Mouse (Mus musculus) lung, adult 2 months (tissue): ENCODE measurements around the gene Camta1.

Experiments used
- CTCF ChIP-seq: fragments of 200-500 bp; IDR thresholded peaks from 2 replicates; pipeline ENCODE4 v1.5.1; 2011; ENCODE audit warnings: mild to moderate bottlenecking, low read length, control low read depth; ENCODE audit not compliant: insufficient read depth
- POLR2A ChIP-seq: fragments of 200-500 bp; IDR thresholded peaks from 2 replicates; pipeline ENCODE4 v1.6.1; 2011; ENCODE audit warnings: low read depth, mild to moderate bottlenecking, control low read depth, low read length, borderline replicate concordance; ENCODE audit errors: extremely low read depth

GRCm38 (mm10) chr4:151780511-151780910 lies 81.2 kb downstream of the Camta1 start:
- no peak for TF ChIP-seq POLR2A
- TF ChIP-seq CTCF, result no peak
